Comparison of ENCODE assay signal across 10 mouse cellular contexts in genomic region chr2:163735980-163736379, GRCm38 (mm10). TPM values are rescaled to one million over a fixed set of nuclear protein-coding genes. Genes with fewer than 3 reads are reported as not detected.
A peak's percentile ranks its signal among the peaks of the same experiment; 100 is the strongest.
DNase-seq lines count a peak whose midpoint lies in the region; ATAC-seq and TF ChIP-seq lines count a peak whose summit lies in the region.
"Had no signal": no experiment of that assay in that cellular context is flagged by ENCODE, and none has a peak within 500 bp of the region (broad histone marks: within the 10 kb centered on the region; RNA-seq: fewer than 3 reads in every experiment).

No protein-coding gene starts in this region.

- WGBS in lung, embryonic 14.5 days: 57% methylated on average over 6 of the region's 6 CpGs
- WGBS in lung, adult 2 months: 31% methylated on average over 6 of the region's 6 CpGs
- WGBS in kidney, embryonic 16.5 days: 67% methylated on average over 6 of the region's 6 CpGs
- WGBS in midbrain, embryonic 13.5 days: 74% methylated on average over 6 of the region's 6 CpGs

- peak; percentile 67; the same call in 1 of the 2 replicates for ATAC-seq in lung, embryonic 14.5 days (ENCODE audit: insufficient read depth)
- ATAC-seq in kidney, embryonic 16.5 days (ENCODE audit: low FRiP score, low TSS enrichment): peak; percentile 57; the same call in 1 of the 2 replicates
- peak; percentile 70 for ATAC-seq in megakaryocyte, adult 5-6 weeks (ENCODE audit: poor library complexity, severe bottlenecking)
- ATAC-seq in midbrain, embryonic 13.5 days: no peak
- ATAC-seq: Patski had no signal

- no peak overlapping the region for H3K4me2 ChIP-seq in lung, embryonic 14.5 days
- H3K4me2 ChIP-seq in kidney, embryonic 16.5 days (replicated peaks; ENCODE audit: low read depth, low read length): no peak overlapping the region
- no peak overlapping the region for H3K4me2 ChIP-seq in midbrain, embryonic 13.5 days (replicated peaks)

- H3K4me3 ChIP-seq in lung, embryonic 14.5 days (ENCODE audit: low read depth, low read length): no peak overlapping the region
- no peak overlapping the region for H3K4me3 ChIP-seq in lung, adult 2 months (replicated peaks; ENCODE audit: extremely low read depth, low read depth, low read length)
- H3K4me3 ChIP-seq in kidney, embryonic 16.5 days (ENCODE audit: low read length): no peak overlapping the region
- no peak overlapping the region for H3K4me3 ChIP-seq in midbrain, embryonic 13.5 days (replicated peaks)

- H3K27ac ChIP-seq in lung, embryonic 14.5 days (ENCODE audit: low read depth): no peak overlapping the region
- 0 out of 2 replicates have a peak overlapping the region, but pooled peaks have one; percentile 2 for H3K27ac ChIP-seq in kidney, embryonic 16.5 days (ENCODE audit: low read length)
- no peak overlapping the region for H3K27ac ChIP-seq in midbrain, embryonic 13.5 days

- no peaks in the 10 kb centered on the region for H3K27me3 ChIP-seq in lung, embryonic 14.5 days (ENCODE audit: insufficient read depth, low read length)
- no peaks in the 10 kb centered on the region for H3K27me3 ChIP-seq in kidney, embryonic 16.5 days (ENCODE audit: insufficient read depth, low read length)
- no peaks in the 10 kb centered on the region for H3K27me3 ChIP-seq in midbrain, embryonic 13.5 days
- H3K27me3 ChIP-seq: Patski had no signal

- DNase-seq in lung, embryonic 14.5 days: peak; percentile 74
- no peak for DNase-seq in lung, adult 2 months
- DNase-seq in heart, adult 9 months (ENCODE audit: low spot score in 2 of 2): peak; percentile 79 to 85
- DNase-seq in layer of hippocampus, adult 18-20 months (ENCODE audit: low spot score in 2 of 2): no peak
- DNase-seq in right cerebral cortex, adult 2 months (ENCODE audit: low spot score in 2 of 2): no peak
- DNase-seq: cerebellum, postnatal 25 days had no signal

- no peaks in the 10 kb centered on the region for H3K9me3 ChIP-seq in lung, embryonic 14.5 days (ENCODE audit: low read depth, low read length)
- H3K9me3 ChIP-seq in kidney, embryonic 16.5 days (ENCODE audit: low read length): no peaks in the 10 kb centered on the region
- H3K9me3 ChIP-seq in midbrain, embryonic 13.5 days: no peaks in the 10 kb centered on the region

- H3K36me3 ChIP-seq in lung, embryonic 14.5 days (ENCODE audit: insufficient read depth): peaks cover 6% of the 10 kb centered on the region; the same call in 1 of the 2 replicates
- peaks cover 8% of the 10 kb centered on the region; the same call in 1 of the 2 replicates for H3K36me3 ChIP-seq in kidney, embryonic 16.5 days (ENCODE audit: insufficient read depth, low read length)
- H3K36me3 ChIP-seq in midbrain, embryonic 13.5 days: peaks cover 14% of the 10 kb centered on the region

- H3K4me1 ChIP-seq in lung, embryonic 14.5 days (ENCODE audit: insufficient read depth): no peaks in the 10 kb centered on the region
- H3K4me1 ChIP-seq in lung, adult 2 months (ENCODE audit: control insufficient read depth, insufficient read depth, low read length): no peaks in the 10 kb centered on the region
- no peaks in the 10 kb centered on the region for H3K4me1 ChIP-seq in kidney, embryonic 16.5 days (ENCODE audit: insufficient read depth, low read length)
- no peaks in the 10 kb centered on the region for H3K4me1 ChIP-seq in midbrain, embryonic 13.5 days (replicated peaks)

- no peak overlapping the region for H3K9ac ChIP-seq in lung, embryonic 14.5 days
- no peak overlapping the region for H3K9ac ChIP-seq in kidney, embryonic 16.5 days (replicated peaks; ENCODE audit: low read length)
- H3K9ac ChIP-seq in midbrain, embryonic 13.5 days (replicated peaks): no peak overlapping the region

- no peak for TF ChIP-seq CTCF in lung, embryonic 14.5 days (IDR thresholded peaks at IDR 0.05; ENCODE audit: low read depth)
- TF ChIP-seq CTCF in lung, adult 2 months (IDR thresholded peaks at IDR 0.05; ENCODE audit: insufficient read depth, low read length): no peak

- no peak for TF ChIP-seq POLR2A in lung, adult 2 months (IDR thresholded peaks at IDR 0.05; ENCODE audit: borderline replicate concordance, extremely low read depth, low read depth, low read length)

RNA-seq across cellular contexts. Expression of gene Ada, which starts 14.1 kb away (rescaled TPM):
- polyA plus RNA-seq in lung, embryonic 14.5 days (2014; fragmentation: Nextera tagmentation; extraction: Ambion mirVana): 9.5 and 9.9 TPM in 2 replicates
- polyA plus RNA-seq in lung, adult 2 months (2012; rRNA removed): 2.4 and 105 TPM in 2 replicates
- polyA plus RNA-seq in kidney, embryonic 16.5 days (2015; fragmentation: Nextera tagmentation; extraction: Ambion mirVana): 11.7 and 13.3 TPM in 2 replicates
- 3.7 and 5.3 TPM in 2 replicates for total RNA-seq in megakaryocyte, adult 5-6 weeks (2015)
- total RNA-seq in megakaryocyte, adult 5-6 weeks (2017): 6.1 and 7.6 TPM in 2 replicates
- 1 to 10 TPM; 1.0 to 1.9 TPM for total RNA-seq in layer of hippocampus, adult 18-20 months (2021)
- 3.4 and 4.6 TPM in 2 replicates for polyA plus RNA-seq in midbrain, embryonic 13.5 days (2015; fragmentation: Nextera tagmentation; extraction: Ambion mirVana)

Comparison
In these comparisons a context has a peak if more than half of its experiments do, and no peak if none do; other contexts are left out.
1. DNase-seq: peak in lung, embryonic 14.5 days (single experiment) and heart, adult 9 months (2 of 2); none in lung, adult 2 months (single experiment), layer of hippocampus, adult 18-20 months (0 of 2) and right cerebral cortex, adult 2 months (0 of 2).